28 mouse cellular contexts compared by ENCODE assay signal in the genomic region with DNA sequence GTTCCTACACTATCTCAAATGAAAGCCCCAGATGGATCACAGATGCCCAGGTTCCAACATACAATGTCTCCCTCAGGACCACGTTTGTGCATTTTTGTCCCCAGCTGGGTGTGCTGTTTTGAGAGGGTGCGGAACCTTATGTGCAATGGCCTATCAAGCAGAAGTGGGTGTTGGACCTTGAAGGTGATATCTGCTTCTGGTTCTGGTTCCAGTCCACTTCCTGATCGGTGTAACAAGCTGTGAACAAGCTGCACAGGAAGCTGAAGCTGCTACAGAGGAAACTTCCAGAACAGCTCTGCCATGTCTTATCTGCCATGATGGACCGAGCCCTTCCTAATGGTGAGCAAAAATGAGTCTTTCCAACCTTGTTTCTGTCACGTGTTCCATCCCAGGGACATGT. TPM values are rescaled to one million over a fixed set of nuclear protein-coding genes. Genes with fewer than 3 reads are reported as not detected.
"Had no signal": no experiment of that assay in that cellular context is flagged by ENCODE, and none has a peak within 500 bp of the region (broad histone marks: within the 10 kb centered on the region; RNA-seq: fewer than 3 reads in every experiment).

No protein-coding gene starts in this region.

- H3K27me3 ChIP-seq: forebrain, embryonic 15.5 days had no signal

- H3K27ac ChIP-seq: embryonic facial prominence, embryonic 10.5 days; embryonic facial prominence, embryonic 12.5 days; embryonic facial prominence, embryonic 13.5 days; embryonic facial prominence, embryonic 15.5 days; forebrain, embryonic 10.5 days; forebrain, embryonic 12.5 days; forebrain, embryonic 13.5 days; forebrain, embryonic 15.5 days; gastrocnemius, adult 2 months; heart, adult 2 months had no signal

- H3K4me1 ChIP-seq: embryonic facial prominence, embryonic 10.5 days; embryonic facial prominence, embryonic 12.5 days; embryonic facial prominence, embryonic 15.5 days; forebrain, embryonic 10.5 days; forebrain, embryonic 12.5 days; forebrain, embryonic 13.5 days; forebrain, embryonic 15.5 days had no signal

- DNase-seq: cerebellum, adult 2 months; cerebellum, adult 8-10 months; cerebellum, adult 9-10 months; cerebellum, adult 9-11 months; cerebellum, postnatal 14 days; cerebellum, postnatal 25 days; cerebellum, postnatal 36 days; embryo, embryonic 11 days; forebrain, postnatal 0 days; gastrocnemius, adult 2 months; gastrocnemius, postnatal 10 days; gastrocnemius, postnatal 14 days; gastrocnemius, postnatal 25 days; gastrocnemius, postnatal 36 days; heart, adult 18-20 months; heart, adult 2 months had no signal

- H3K36me3 ChIP-seq: embryonic facial prominence, embryonic 10.5 days; embryonic facial prominence, embryonic 12.5 days; embryonic facial prominence, embryonic 13.5 days; embryonic facial prominence, embryonic 15.5 days; forebrain, embryonic 10.5 days; forebrain, embryonic 12.5 days; forebrain, embryonic 15.5 days had no signal

- H3K4me3 ChIP-seq: embryonic facial prominence, embryonic 10.5 days; embryonic facial prominence, embryonic 12.5 days; embryonic facial prominence, embryonic 13.5 days; embryonic facial prominence, embryonic 15.5 days; erythroblast, embryonic 14.5 days; forebrain, embryonic 10.5 days; forebrain, embryonic 12.5 days; forebrain, embryonic 13.5 days; forebrain, embryonic 15.5 days; gastrocnemius, adult 2 months; heart, adult 2 months had no signal

RNA-seq across cellular contexts. Expression of a gene that starts 17.8 kb away (rescaled TPM):
- polyA plus RNA-seq: embryonic facial prominence, embryonic 10.5 days; embryonic facial prominence, embryonic 11.5 days; embryonic facial prominence, embryonic 12.5 days; embryonic facial prominence, embryonic 13.5 days; erythroblast, embryonic 14.5 days; forebrain, embryonic 10.5 days; forebrain, embryonic 11.5 days; forebrain, embryonic 12.5 days; forebrain, embryonic 13.5 days; forebrain, embryonic 15.5 days had no signal

RNA-seq across cellular contexts. Expression of a gene that starts 31.1 kb away (rescaled TPM):
- polyA plus RNA-seq: embryonic facial prominence, embryonic 10.5 days; embryonic facial prominence, embryonic 11.5 days; erythroblast, embryonic 14.5 days; forebrain, embryonic 11.5 days; forebrain, embryonic 12.5 days; forebrain, embryonic 15.5 days; forebrain, embryonic 16.5 days had no signal

RNA-seq across cellular contexts. Expression of a gene that starts 49.2 kb away (rescaled TPM):
- polyA plus RNA-seq: erythroblast, embryonic 14.5 days had no signal
